8 mouse cellular contexts compared by ENCODE assay signal in genomic region chr19:10244183-10244582, GRCm38 (mm10). TPM values are rescaled to one million over a fixed set of nuclear protein-coding genes. Genes with fewer than 3 reads are reported as not detected.
DNase-seq lines count a peak whose midpoint lies in the region; ATAC-seq lines count a peak whose summit lies in the region.

No protein-coding gene starts in this region.

- no peak overlapping the region for H3K4me3 ChIP-seq in heart, embryonic 11.5 days (ENCODE audit: low read depth, low read length)

- 9% methylated on average over 3 of the region's 3 CpGs for WGBS in heart, embryonic 11.5 days (ENCODE audit: insufficient replicate concordance)

- H3K9ac ChIP-seq in heart, embryonic 11.5 days (ENCODE audit: low read depth, low read length) = no peak overlapping the region

- peaks cover 15% of the 10 kb centered on the region for H3K4me1 ChIP-seq in heart, embryonic 11.5 days (ENCODE audit: control insufficient read depth, insufficient read depth, low read length)

- no peaks in the 10 kb centered on the region for H3K9me3 ChIP-seq in heart, embryonic 11.5 days (replicated peaks; ENCODE audit: control insufficient read depth, low read length)

- DNase-seq in heart, adult 8-10 months (ENCODE audit: low spot score) = peak; percentile 19
- peak; percentile 58 for DNase-seq in 416B (ENCODE audit: low read depth)
- DNase-seq in ZHBTc4 (ENCODE audit: low read depth, low spot score) = peak; percentile 72
- DNase-seq in left cerebral cortex, adult 8-10 months (ENCODE audit: low spot score in 2 of 2) = peak; percentile 48 to 55
- peak; percentile 40 for DNase-seq in retina, postnatal 1 day
- no peak for DNase-seq in urinary bladder, postnatal 36 days (ENCODE audit: low spot score in 2 of 2)

- no peak overlapping the region for H3K27ac ChIP-seq in heart, embryonic 11.5 days (ENCODE audit: low read depth, low read length)

- no peaks in the 10 kb centered on the region for H3K36me3 ChIP-seq in heart, embryonic 11.5 days (ENCODE audit: control insufficient read depth, insufficient read depth, low read length)

- ATAC-seq in heart, embryonic 11.5 days (replicated peaks; ENCODE audit: insufficient number of reproducible peaks, low FRiP score, low TSS enrichment) = no peak
- ATAC-seq in frontal cortex, adult (ENCODE audit: low TSS enrichment) = peak; percentile 36

- H3K4me2 ChIP-seq in heart, embryonic 11.5 days = no peak overlapping the region

- peaks cover 8% of the 10 kb centered on the region; the same call in 1 of the 2 replicates for H3K27me3 ChIP-seq in heart, embryonic 11.5 days (ENCODE audit: control insufficient read depth, insufficient read depth, low read length)

RNA-seq across cellular contexts. Expression of gene Myrf, which starts 3.6 kb away (rescaled TPM):
- 1 to 10 TPM; 4.1 to 8.0 (median 7.2) TPM for total RNA-seq in heart, adult 8-10 months (2022)
- 22.7 and 23.0 TPM in 2 replicates for polyA plus RNA-seq in heart, embryonic 11.5 days (2014; fragmentation: Nextera tagmentation; extraction: Ambion mirVana)
- 10 to 100 TPM; 28.7 to 33.3 (median 29.0) TPM for total RNA-seq in left cerebral cortex, adult 8-10 months (2022)

RNA-seq across cellular contexts. Expression of gene Fen1, which starts 40.2 kb away (rescaled TPM):
- total RNA-seq in heart, adult 8-10 months (2022) = 1 to 10 TPM; 3.5 to 5.3 (median 4.9) TPM
- polyA plus RNA-seq in heart, embryonic 11.5 days (2014; fragmentation: Nextera tagmentation; extraction: Ambion mirVana) = 59.3 and 70.9 TPM in 2 replicates
- 10 to 100 TPM; 11.7 to 14.4 (median 13.0) TPM for total RNA-seq in left cerebral cortex, adult 8-10 months (2022)

RNA-seq across cellular contexts. Expression of gene Tmem258, which starts 40.4 kb away (rescaled TPM):
- 100 to 1,000 TPM; 163 to 218 (median 190) TPM for total RNA-seq in heart, adult 8-10 months (2022)
- polyA plus RNA-seq in heart, embryonic 11.5 days (2014; fragmentation: Nextera tagmentation; extraction: Ambion mirVana) = 412 and 418 TPM in 2 replicates
- total RNA-seq in left cerebral cortex, adult 8-10 months (2022) = 10 to 100 TPM; 70.4 to 87.1 (median 72.2) TPM

Comparison
In these comparisons a context has a peak if more than half of its experiments do, and no peak if none do; other contexts are left out.
1. DNase-seq: peak in heart, adult 8-10 months (single experiment), 416B (single experiment), ZHBTc4 (single experiment), left cerebral cortex, adult 8-10 months (2 of 2) and retina, postnatal 1 day (single experiment); none in urinary bladder, postnatal 36 days (0 of 2).